Mouse (Mus musculus) myocyte (in vitro differentiated cells): ENCODE data around the gene Klk1b1.

Experiments used
- MAX ChIP-seq: IDR thresholded peaks from one replicate; pipeline ENCODE4 v1.6.1; 2011; ENCODE audit warnings: low read depth, mild to moderate bottlenecking, control low read depth
- POLR2A ChIP-seq: IDR thresholded peaks from one replicate; pipeline ENCODE4 v1.6.1; 2011; ENCODE audit warnings: low read depth, mild to moderate bottlenecking, control low read depth, moderate library complexity; ENCODE audit not compliant: insufficient read length
- POLR2AphosphoS2 ChIP-seq: IDR thresholded peaks from one replicate; pipeline ENCODE4 v1.6.1; 2011; ENCODE audit warnings: low read depth, control low read depth; ENCODE audit not compliant: insufficient read length

DNA sequence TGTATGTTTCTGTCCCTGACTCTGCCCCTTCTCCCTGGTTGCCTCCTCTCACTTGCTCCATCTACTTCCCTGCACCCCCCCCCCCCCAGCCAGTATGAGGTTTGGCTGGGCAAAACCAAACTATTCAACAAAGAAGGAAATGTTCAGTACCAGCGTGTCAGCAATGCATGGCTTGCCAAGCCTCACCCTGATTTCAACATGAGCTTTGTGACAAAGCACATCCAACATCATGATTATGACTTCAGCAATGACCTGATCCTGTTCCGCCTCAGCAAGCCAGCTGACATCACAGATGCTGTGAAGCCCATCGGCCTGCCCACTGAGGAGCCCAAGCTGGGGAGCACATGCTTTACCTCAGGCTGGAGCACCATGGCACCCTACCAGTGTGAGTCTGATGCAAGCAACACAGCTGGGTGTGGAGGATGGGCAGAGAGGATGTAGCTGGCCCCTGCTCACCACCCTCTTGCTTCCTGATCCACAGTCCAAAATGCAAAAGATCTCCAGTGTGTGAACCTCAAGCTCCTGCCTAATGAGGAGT lies 21.8 kb upstream of the Klk1b1 start:
- TF ChIP-seq POLR2AphosphoS2 (no peak), POLR2A (no peak), MAX (no peak)
